Mouse (Mus musculus): ENCODE data around the gene Igfbp1. TPM values are rescaled to one million over a fixed set of nuclear protein-coding genes. Genes with fewer than 3 reads are reported as not detected.
"Not testable (repeated sequence)": the region's sequence is repeated elsewhere in the genome, so short reads cannot be mapped to it uniquely, and the experiment has no call there.

The Igfbp1 gene
- total RNA-seq, 1 experiment from 2014 or later = 20.9 TPM

DNA sequence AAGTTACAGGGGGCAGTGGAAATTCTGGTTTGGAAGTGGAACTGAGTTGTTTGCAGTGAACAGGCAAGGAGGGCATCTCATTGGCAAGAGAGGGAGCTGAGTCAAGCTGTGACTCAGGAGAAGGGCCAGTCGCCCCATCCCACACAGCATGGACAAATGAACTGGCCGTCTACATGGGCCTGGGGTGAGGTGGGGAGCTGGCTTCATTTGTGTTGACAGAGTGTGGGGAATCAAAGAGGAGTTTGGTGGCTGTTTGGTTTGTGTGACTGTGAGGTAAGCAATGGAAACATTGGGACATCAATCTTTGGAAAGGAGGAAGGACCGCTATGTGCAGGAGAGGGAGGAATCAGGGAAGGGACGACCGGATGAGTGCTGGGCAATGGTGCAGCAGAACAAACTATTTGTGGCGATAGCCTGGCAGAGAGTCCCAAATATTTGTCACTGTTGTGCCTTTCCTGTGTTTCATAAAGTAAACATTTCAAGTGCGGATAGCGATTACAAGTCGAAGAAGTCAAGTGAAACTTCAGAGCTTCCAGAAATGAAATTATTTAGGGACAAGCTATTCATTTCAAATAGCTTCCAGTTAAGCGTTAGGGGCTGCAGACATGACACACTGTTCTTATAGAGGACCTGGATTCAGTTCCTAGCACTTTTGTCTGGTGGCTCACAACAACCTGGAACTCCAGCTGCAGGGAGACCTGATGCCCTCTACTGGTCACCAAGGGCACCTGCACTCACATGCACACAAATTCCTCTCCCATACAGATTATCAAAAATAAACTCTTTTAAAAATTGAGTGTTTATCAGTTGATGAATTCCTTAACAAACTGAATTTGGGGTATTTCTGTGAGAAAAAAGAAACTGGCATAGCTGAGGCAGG lies 2.9 kb upstream of the Igfbp1 start:
- no peak for DNase-seq

DNA sequence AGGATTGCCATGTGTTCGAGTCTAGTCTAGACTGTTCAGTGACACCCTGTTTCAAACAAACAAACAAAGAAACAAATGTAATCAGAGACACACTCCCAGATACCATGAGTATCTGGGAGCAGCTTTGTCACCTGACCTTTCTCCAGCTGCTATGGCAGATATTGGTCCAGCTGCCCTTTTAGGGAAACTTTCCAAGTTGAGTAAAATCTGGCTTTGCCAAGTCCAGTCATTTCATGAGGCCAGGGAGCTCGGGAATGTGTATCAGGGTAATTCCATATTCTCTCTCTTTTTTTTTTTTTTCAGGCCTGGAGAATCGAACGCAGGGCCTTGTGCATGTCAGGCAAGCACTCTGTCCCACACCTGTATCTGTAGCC lies 2.3 kb upstream of the Igfbp1 start:
- no peak for DNase-seq

DNA sequence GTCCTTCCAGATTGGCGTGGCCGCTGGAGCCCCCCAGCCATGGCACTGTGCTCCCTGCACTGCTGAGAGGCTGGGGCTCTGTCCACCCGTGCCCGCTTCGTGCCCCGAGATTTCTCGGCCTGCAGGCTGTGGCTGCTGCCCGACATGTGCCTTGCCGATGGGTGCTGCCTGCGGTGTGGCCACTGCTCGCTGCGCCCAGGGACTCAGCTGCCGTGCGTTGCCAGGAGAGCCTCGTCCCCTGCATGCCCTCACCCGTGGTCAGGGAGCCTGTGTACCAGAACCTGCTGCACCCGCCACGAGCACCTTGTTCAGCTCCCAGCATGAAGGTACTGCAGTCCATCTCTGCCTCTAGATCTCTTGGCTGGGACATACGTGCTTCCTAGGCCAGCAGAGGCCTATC lies 424 bp downstream of the Igfbp1 start:
- no peak for DNase-seq

DNA sequence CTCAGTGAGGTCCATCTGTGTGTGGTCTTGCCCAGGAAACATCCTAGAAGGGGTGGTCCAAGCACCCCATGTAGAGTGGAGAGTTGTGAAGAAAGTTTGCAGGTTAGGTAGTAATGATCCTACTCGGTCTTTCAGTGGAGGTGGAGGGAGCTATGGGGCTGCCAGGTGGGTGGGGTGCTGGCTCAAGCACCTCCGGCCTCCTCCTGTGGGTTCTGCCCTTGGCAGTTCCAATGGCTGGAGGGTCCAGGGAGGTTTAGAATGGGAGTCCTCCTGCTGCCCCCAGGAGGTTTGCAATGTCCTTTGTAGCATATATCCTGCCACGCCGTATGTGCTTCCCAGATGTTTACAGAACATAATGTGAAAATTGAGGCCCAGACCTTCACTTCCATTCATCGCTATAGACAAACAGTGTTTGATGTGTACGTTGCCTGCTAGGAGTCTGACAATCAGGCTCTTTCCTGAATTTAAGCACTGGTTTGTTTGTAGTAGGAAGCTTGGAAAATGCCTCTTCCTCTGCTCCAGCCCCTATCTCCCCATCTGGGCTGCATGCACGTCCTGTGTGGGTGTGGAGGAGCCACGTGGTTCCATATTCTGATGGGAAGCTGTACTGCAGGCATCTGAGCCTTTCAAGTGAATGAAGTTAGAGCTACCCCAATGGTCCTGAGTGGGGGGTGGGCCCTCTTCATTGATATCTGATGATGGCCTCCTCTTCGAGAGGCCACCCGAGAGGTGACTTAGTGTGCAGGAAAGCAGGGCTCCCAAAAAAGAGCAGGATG lies 1.1 kb downstream of the Igfbp1 start:
- DNase-seq = no peak

DNA sequence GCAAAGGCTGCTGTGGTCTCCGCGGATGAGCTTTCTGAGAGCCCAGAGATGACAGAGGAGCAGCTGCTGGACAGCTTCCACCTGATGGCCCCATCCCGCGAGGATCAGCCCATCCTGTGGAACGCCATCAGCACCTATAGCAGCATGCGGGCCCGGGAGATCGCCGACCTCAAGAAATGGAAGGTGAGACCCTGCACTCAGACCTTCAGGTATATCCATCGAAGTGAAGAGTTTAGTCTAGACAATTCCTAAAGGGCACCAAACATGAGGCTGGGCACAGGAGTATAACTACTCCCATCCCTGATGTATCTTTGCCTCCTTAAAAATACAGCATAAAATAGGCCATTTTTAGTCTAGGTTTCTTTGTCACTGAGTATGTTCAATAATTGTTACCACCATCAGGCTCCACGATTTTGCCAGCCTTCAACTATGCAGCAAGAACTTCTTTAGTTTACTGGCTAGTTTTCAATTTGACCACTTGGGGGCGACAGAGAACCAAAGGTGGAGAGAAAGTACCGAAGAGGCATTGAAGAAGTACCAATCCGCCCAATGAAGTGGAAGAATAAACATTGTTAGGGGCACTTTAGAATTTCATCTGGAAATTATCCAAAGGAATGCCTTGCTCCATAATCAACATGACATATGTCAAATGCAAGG lies 2.3 kb downstream of the Igfbp1 start:
- peak; percentile 73 for DNase-seq

DNA sequence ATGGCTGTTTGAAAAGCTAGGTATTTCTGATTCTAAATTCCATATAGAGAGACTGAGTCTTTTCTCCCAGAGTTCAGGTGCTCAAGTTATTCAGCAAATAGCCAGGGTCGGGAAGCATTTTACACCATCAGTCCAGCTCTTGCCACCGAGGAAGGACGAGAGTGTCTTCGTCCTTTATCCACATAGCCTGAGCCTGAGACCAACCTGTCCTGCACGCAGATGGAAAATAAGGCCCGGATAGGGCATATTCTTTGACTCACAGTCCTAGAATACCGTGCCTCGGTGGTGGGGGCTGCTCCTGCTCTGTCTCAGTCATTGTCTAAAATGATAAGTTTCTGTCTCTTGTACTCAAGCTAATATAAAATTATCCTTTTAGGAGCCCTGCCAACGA lies 2.8 kb downstream of the Igfbp1 start:
- no peak for DNase-seq

DNA sequence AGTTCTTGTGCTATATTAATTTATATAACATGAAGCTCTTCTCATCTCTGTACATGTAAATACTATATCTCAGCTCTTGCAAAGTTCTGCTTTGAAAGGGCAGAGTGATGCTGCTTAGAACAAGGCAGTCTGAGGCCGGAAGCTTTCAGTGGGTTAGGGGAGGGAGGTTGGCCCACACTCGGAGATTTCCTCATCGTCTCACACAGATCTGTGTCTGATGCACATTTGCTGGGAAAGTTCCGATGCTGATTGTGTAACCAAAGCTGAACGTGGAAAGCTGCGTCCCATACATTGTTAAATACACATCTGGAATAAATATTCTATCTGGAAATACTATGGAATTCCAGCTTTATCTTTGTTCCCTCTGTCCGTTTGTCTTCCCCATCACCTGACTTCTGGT lies 4.6 kb downstream of the Igfbp1 start:
- DNase-seq = no peak

DNA sequence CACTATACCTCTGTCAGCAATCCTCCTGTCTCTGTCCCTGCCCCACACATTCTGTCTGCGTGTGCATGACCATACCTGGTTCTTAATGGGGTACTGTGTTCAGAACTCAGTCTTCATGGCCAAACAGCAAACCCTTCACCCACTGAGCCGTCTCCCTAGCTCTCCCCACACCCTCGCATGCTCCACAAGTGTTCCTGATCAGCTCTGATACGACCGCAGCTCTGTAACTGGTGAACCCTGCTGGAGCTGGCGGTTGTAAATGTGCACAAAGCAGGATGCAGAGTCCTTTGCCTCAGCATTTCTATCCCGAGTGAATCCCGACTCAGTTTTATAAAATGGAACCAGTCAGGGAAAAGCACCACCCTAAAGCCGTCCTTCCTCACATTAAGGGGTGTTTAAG lies 6.3 kb downstream of the Igfbp1 start:
- DNase-seq = no peak

DNA sequence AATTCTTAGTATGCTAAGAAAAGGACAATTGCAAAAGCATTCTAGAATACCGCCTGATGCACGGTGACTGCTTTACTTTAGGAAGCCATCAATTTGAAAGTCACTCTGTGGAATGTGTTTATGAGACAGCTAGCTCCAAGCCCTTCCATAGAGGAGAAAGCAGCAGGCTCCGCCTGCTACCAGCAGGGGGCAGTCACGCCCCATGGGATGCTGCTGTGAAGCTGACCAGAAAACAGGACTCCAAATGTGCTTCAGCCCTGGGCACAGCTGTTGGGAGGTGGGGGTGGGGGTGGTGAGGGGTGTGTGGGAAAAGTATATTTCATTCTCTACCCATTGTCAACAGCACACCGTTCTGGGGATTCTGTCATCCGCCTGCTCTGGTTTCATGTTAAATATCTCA lies 12.8 kb downstream of the Igfbp1 start:
- DNase-seq = peak; percentile 87

DNA sequence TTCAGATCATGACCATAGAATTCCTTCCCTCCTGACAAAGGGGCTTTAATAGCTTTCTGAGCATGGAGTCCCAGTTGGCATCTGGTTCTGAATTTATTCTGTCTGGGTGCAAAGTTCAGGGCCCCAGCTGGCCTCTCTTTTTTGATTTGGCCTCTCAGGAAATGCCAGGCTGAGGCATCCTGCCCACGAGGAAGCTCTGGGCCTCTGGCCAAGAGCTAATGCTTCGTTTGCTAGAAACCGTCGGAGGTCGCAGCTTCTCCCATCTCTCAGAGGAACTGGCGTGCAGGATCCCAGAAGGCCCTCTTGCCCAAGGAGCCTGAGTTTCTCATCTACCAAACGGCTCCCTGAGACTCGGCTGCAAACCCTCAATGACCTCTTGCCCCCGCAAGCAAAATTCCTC lies 13.6 kb downstream of the Igfbp1 start:
- DNase-seq = peak; percentile 46

DNA sequence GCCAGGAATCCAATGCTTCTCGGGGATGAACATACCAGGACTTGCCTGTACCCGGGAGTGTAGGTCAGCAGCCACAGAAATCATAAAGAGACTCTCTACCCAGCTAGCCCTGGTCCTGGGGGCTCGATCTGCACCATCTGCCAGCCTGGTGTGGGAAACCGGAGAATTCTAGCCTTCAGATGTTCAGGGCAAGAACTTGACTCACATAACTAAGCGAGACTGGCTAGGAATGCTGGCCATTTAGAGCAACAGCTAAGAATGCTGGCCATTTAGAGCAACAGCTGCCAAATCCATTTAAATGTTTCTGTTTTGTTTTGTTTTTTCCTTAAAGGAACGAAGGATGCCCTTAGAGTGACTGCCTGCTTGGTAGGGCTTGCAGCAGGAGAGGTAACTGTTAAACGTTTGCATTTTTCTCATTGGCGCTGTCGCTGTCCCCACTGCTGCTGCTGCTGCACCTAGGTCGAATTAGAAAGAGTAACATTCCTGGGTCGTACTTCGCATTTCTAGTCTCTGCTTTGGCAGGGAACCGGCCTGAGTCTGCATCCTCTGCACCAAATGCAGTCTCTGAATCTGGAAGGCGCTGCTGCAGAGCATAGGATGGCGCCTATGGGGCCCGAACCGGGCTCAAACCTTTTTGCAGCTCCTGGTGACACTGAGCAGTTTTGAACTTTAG lies 14.7 kb downstream of the Igfbp1 start:
- DNase-seq = no peak

DNA sequence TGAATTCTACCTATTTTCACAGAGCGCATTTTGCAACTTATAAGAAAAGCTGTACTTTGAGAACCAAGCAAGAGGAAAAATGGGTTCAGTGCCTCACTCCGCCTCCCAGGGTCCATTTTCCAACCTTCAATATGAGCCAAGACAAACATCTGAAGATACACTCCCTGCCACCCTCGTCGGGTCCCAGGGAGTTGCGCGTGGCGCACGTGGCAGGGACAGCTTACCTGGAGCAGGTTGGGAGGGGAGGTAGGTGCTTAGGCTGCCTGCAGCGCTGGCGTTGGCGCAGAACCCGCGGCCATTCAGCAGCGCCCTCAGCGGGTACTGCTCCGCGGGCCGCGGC lies 15.5 kb downstream of the Igfbp1 start:
- DNase-seq = no peak

DNA sequence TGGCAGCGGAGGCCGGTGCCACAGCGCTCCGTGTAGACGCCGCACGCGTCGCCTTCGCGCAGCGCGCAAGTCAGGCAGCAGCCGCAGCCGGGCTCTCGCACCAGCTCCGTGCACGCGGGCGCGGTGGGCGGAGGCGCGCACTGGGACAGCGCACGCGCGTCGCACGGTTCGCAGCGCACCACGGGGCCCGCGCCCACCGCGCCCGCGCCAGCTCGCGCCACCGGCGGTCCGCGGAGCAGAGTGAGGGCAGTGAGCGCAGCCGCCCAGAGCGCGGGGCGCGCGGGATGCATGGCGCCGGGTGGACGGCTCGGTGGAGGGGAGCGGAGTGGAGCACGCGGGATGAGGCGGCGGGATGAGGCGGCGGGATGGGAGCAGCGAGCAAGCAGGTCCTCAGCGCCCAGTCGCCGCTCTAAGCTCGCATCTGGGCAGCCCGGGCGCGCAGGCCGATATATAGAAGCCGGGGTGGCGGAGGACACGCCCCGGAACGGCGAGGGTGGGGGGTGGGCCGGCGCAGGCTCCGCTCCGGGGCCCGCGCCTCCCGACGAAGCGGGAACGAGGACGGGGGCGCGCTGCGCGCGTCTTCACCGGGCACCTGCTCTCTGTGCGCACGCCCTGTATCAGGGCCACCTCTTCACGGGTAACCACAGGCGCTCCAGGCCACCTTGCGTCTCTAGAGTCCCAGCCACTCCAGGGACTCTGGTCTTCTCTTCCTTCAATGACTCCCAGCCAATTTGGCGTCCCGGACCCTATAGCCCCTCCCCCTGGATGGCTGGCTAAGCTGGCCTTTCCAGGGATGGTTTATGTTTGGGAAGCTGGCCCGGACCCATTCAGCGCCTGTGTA lies 16.1 kb downstream of the Igfbp1 start, which contains the start of gene Igfbp3:
Gene Igfbp3, minus strand, starts transcription at position 423 of the 841 bp plus-strand sequence.
- peak; percentile 52 for DNase-seq

DNA sequence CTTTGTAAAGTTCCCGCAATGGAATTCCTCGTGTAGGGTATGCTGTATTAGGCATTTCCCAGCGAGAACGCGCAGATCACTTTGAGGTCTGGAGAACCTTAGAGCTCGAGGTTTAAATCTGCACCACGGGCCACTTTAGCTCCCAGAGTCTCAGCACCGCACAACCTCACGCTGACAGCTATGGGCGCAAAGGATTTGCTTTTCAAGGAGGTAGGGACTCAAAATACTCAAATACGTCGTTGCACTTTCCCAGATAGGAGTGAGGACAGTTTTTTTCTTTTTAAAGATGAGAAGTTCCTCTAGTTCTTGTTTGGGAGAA lies 16.7 kb downstream of the Igfbp1 start:
- DNase-seq = no peak

DNA sequence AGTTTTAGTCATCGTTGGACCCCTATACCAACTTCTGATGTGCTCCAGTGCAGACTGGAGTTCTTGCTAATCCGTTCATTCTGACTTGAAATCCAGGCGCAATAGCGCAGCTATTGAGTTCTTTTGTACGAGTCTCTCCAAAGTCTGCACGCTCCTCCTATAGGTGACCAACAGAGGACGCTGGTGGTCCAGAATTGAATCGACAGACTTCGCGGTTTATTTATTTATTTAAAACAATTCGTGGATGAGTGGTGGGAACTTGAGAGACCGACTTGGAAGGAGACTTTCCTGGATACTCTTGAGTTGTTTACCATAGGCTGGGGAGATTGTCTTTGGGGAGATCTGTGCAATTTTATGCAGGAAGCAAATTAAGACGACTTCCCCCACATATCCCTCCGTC lies 17.2 kb downstream of the Igfbp1 start:
- peak; percentile 48 for DNase-seq

DNA sequence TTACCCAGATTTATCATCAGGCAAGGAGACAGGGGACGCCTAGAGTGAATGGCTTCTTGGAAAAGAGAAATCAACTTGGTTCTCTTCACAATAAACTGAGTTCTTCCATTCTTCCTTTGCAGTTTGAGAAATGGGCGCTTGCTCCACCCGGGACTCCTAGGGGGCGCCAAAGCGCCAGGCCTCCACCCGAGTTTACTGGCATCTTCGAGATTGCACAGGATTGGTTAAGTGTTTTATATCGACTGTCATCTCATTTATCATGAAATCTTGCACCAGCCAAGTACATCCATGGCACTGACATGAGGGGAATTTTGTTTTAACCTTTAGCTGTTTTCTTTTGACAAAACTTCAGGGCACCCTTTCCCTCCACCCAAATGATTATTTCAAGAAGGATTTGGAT lies 18.1 kb downstream of the Igfbp1 start:
- peak; percentile 84 for DNase-seq

DNA sequence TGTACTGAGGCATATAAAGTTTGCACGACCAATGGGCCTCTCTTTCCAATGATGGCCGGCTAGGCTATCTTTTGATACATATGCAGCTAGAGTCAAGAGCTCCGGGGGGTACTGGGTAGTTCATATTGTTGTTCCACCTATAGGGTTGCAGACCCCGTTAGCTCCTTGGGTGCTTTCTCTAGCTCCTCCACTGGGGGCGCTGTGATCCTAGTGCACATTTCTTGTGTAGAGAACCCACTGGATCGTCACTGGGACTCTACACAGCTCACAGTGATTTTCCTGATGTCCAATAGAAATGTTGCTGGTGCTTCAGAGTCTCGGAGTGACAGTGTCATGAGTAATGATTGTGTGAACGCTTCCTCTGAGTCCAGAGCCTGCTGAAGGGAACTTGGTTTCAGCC lies 24.2 kb downstream of the Igfbp1 start:
- not testable (repeated sequence) for DNase-seq

DNA sequence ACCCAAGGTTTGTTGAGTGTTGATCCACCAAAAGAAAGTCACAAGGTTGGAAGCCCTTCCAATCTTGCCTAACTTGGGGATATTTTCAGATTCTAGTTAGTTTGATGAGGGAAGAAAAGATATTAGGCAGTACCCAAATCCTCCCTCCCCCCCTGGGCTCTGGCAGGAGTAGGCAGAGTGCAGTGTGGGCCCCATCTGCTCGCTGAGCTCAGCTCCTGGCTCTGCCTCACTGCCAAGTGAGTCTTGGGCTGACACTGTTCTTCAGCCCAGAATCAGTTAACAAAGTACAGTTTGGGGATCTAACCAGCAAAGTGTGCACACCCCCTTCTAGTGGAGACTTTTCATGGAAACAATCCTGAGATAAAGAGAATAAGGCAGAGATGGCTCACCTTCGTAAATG lies 28.6 kb downstream of the Igfbp1 start:
- no peak for DNase-seq

DNA sequence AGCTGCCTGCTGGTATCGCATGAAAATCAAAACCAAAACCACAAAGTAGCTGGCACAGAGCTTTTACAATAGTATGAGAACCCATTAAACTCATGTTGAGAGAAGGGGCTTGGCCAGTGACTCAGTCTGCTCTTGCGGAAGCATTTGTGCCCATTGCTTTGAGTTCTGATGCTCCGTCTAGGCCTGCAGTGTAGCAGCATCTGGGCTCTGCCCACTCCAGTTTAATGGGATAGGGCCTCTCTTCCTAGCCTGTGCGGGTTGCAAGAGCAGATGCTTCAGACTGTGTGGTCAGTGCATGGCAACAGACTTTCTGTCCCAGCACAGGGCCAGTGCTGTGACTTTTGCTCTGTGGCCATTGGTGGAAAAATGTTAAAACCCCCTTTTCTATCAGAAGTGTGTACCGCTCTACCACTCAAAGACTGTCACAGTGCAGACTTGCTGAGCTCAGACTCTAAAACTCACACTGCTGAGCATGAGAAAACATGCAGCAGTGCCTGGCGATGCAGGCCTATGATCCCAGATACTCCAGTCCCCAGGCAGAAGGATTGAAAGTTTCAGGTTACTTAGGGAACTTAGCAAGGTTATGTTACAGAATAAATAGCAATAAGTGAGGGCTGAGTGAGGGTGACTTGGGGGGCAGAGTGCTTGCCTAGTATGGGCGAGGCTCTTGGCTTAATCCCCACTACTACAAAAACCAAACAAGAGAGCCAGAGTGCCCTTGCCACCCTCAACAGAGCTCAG lies 29.4 kb downstream of the Igfbp1 start:
- no peak for DNase-seq

DNA sequence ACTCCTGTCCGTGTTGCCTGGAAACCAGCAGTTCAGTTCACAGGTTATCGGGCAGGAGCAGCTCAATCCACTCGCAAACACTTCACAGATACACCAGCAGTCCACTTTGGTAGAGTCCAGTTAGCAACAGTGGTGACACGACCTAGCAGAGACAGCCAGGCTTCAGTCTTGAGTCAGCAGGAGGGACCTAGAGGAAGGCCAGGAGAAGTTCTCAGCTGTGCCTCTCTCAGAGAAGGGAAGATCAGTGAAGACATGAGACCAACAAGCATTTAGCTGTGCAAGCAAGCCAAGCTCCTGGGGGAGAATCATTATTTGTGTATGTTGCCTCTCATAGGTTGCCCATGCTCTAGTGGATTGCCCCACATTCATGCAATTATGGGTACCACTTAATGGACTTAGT lies 30.5 kb downstream of the Igfbp1 start:
- DNase-seq = no peak

DNA sequence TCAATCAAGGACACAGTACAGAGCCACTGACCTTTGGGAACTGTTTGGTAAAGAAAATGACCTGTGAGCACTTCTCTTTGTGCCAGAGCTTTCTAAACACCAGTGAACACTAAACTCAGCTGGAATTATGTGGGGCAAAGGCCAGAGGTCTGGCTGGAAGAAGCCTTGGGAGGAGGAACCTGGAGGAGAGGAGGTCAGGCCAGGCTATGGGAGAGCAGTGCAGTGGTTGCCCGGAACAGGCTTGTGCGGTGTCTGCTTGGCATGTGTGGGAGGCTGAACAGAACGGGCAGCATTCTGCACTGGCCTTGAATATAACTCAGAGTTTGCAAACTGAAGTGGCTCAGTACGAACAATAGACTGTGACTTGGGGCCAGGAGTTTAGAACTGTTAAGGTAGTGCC lies 32.4 kb downstream of the Igfbp1 start:
- peak; percentile 44 for DNase-seq
